Mouse (Mus musculus): ENCODE measurements around the gene Dnah2. TPM values are rescaled to one million over a fixed set of nuclear protein-coding genes. Genes with fewer than 3 reads are reported as not detected.

Gene Dnah2
- polyA plus RNA-seq (2012) = 0.04 TPM in 1 of 2 replicates, not detected in the other

GRCm38 (mm10) chr11:69549060-69549656 lies at the start of gene Dnah2:
Dnah2 (minus strand) TSS chr11:69549110.
- no peak within 1 kb of the TSS for H3K4me3 ChIP-seq (replicated peaks)
- H3K9me3 ChIP-seq (ENCODE audit: control insufficient read depth, low read length) = no peaks in the 10 kb centered on the region
- TF ChIP-seq TAL1 (IDR thresholded peaks at IDR 0.05; ENCODE audit: low read length) (no peak), GATA1 (IDR thresholded peaks at IDR 0.05; ENCODE audit: low read length) (no peak)
- peaks cover 76% of the 10 kb centered on the region for H3K27me3 ChIP-seq (ENCODE audit: control insufficient read depth)
- no peaks in the 10 kb centered on the region for H3K36me3 ChIP-seq (ENCODE audit: control insufficient read depth)
- H3K4me1 ChIP-seq (ENCODE audit: control insufficient read depth) = peaks cover 19% of the 10 kb centered on the region

- Histone ChIP-seq H3K4me3 (replicated peaks) (no peak overlapping the region), H3K9me3 (ENCODE audit: control insufficient read depth, low read length) (no peaks in the 10 kb centered on the region), H3K36me3 (ENCODE audit: control insufficient read depth) (peaks cover 78% of the 10 kb centered on the region), H3K27me3 (ENCODE audit: control insufficient read depth) (no peaks in the 10 kb centered on the region), H3K4me1 (ENCODE audit: control insufficient read depth) (peaks cover 59% of the 10 kb centered on the region)
- TF ChIP-seq GATA1 (IDR thresholded peaks at IDR 0.05; ENCODE audit: low read length) (no peak), TAL1 (IDR thresholded peaks at IDR 0.05; ENCODE audit: low read length) (no peak)
These were observed 45.9 kb upstream of the Dnah2 start for GRCm38 (mm10) chr11:69594853-69595252.

- no peak overlapping the region for H3K4me3 ChIP-seq (replicated peaks)
- H3K9me3 ChIP-seq (ENCODE audit: control insufficient read depth, low read length) = no peaks in the 10 kb centered on the region
- TF ChIP-seq GATA1 (IDR thresholded peaks at IDR 0.05; ENCODE audit: low read length) (no peak), TAL1 (IDR thresholded peaks at IDR 0.05; ENCODE audit: low read length) (no peak)
- H3K4me1 ChIP-seq (ENCODE audit: control insufficient read depth) = peaks cover 66% of the 10 kb centered on the region
- peaks cover 83% of the 10 kb centered on the region for H3K36me3 ChIP-seq (ENCODE audit: control insufficient read depth)
- no peaks in the 10 kb centered on the region for H3K27me3 ChIP-seq (ENCODE audit: control insufficient read depth)
These were observed 43.9 kb upstream of the Dnah2 start for GRCm38 (mm10) chr11:69592799-69593198.

- H3K36me3 ChIP-seq (ENCODE audit: control insufficient read depth) = peaks cover 83% of the 10 kb centered on the region
- no peak overlapping the region for H3K4me3 ChIP-seq (replicated peaks)
- no peaks in the 10 kb centered on the region for H3K9me3 ChIP-seq (ENCODE audit: control insufficient read depth, low read length)
- peaks cover 69% of the 10 kb centered on the region for H3K4me1 ChIP-seq (ENCODE audit: control insufficient read depth)
- H3K27me3 ChIP-seq (ENCODE audit: control insufficient read depth) = no peaks in the 10 kb centered on the region
- TF ChIP-seq TAL1 (IDR thresholded peaks at IDR 0.05; ENCODE audit: low read length) (no peak), GATA1 (IDR thresholded peaks at IDR 0.05; ENCODE audit: low read length) (no peak)
These were observed 43.2 kb upstream of the Dnah2 start for GRCm38 (mm10) chr11:69591899-69592637.

- no peaks in the 10 kb centered on the region for H3K9me3 ChIP-seq (ENCODE audit: control insufficient read depth, low read length)
- H3K4me3 ChIP-seq (replicated peaks) = no peak overlapping the region
- H3K36me3 ChIP-seq (ENCODE audit: control insufficient read depth) = peaks cover 85% of the 10 kb centered on the region
- no peaks in the 10 kb centered on the region for H3K27me3 ChIP-seq (ENCODE audit: control insufficient read depth)
- TF ChIP-seq GATA1 (IDR thresholded peaks at IDR 0.05; ENCODE audit: low read length) (no peak), TAL1 (IDR thresholded peaks at IDR 0.05; ENCODE audit: low read length) (no peak)
- H3K4me1 ChIP-seq (ENCODE audit: control insufficient read depth) = peaks cover 74% of the 10 kb centered on the region
These were observed 42.5 kb upstream of the Dnah2 start for GRCm38 (mm10) chr11:69591424-69591823.

- H3K4me1 ChIP-seq (ENCODE audit: control insufficient read depth) = peaks cover 82% of the 10 kb centered on the region
- peak overlapping the region; percentile 36 for H3K4me3 ChIP-seq (replicated peaks)
- no peaks in the 10 kb centered on the region for H3K27me3 ChIP-seq (ENCODE audit: control insufficient read depth)
- no peak for TF ChIP-seq TAL1 (IDR thresholded peaks at IDR 0.05; ENCODE audit: low read length)
- no peak for TF ChIP-seq GATA1 (IDR thresholded peaks at IDR 0.05; ENCODE audit: low read length)
- H3K36me3 ChIP-seq (ENCODE audit: control insufficient read depth) = peaks cover 84% of the 10 kb centered on the region
- no peaks in the 10 kb centered on the region for H3K9me3 ChIP-seq (ENCODE audit: control insufficient read depth, low read length)
These were observed 41.7 kb upstream of the Dnah2 start for GRCm38 (mm10) chr11:69590622-69591021.

GRCm38 (mm10) chr11:69589207-69589834 lies 40.4 kb upstream of the Dnah2 start:
- Histone ChIP-seq H3K4me1 (ENCODE audit: control insufficient read depth) (peaks cover 92% of the 10 kb centered on the region), H3K36me3 (ENCODE audit: control insufficient read depth) (peaks cover 76% of the 10 kb centered on the region), H3K4me3 (replicated peaks) (peak overlapping the region; percentile 36), H3K9me3 (ENCODE audit: control insufficient read depth, low read length) (no peaks in the 10 kb centered on the region), H3K27me3 (ENCODE audit: control insufficient read depth) (no peaks in the 10 kb centered on the region)
- TF ChIP-seq TAL1 (IDR thresholded peaks at IDR 0.05; ENCODE audit: low read length) (no peak), GATA1 (IDR thresholded peaks at IDR 0.05; ENCODE audit: low read length) (peak; percentile 31)

GRCm38 (mm10) chr11:69585718-69586325 lies 36.9 kb upstream of the Dnah2 start:
- H3K27me3 ChIP-seq (ENCODE audit: control insufficient read depth) = no peaks in the 10 kb centered on the region
- TF ChIP-seq TAL1 (IDR thresholded peaks at IDR 0.05; ENCODE audit: low read length) (peak; percentile 62), GATA1 (IDR thresholded peaks at IDR 0.05; ENCODE audit: low read length) (peak; percentile 91)
- H3K4me1 ChIP-seq (ENCODE audit: control insufficient read depth) = peaks cover 88% of the 10 kb centered on the region
- H3K36me3 ChIP-seq (ENCODE audit: control insufficient read depth) = peaks cover 68% of the 10 kb centered on the region
- H3K9me3 ChIP-seq (ENCODE audit: control insufficient read depth, low read length) = no peaks in the 10 kb centered on the region
- peak overlapping the region; percentile 51 for H3K4me3 ChIP-seq (replicated peaks)

- Histone ChIP-seq H3K4me1 (ENCODE audit: control insufficient read depth) (peaks cover 87% of the 10 kb centered on the region), H3K27me3 (ENCODE audit: control insufficient read depth) (no peaks in the 10 kb centered on the region), H3K9me3 (ENCODE audit: control insufficient read depth, low read length) (no peaks in the 10 kb centered on the region), H3K36me3 (ENCODE audit: control insufficient read depth) (peaks cover 59% of the 10 kb centered on the region), H3K4me3 (replicated peaks) (peak overlapping the region; percentile 51)
- TF ChIP-seq GATA1 (IDR thresholded peaks at IDR 0.05; ENCODE audit: low read length) (no peak), TAL1 (IDR thresholded peaks at IDR 0.05; ENCODE audit: low read length) (no peak)
These were observed 36.0 kb upstream of the Dnah2 start for GRCm38 (mm10) chr11:69584937-69585336.
